Mouse (Mus musculus) lung, postnatal 0 days (tissue): ENCODE measurements around the gene Neurl1b.

ENCODE experiments used
- CTCF ChIP-seq: IDR thresholded peaks from 2 replicates; pipeline ENCODE4 v1.5.1; 2016; ENCODE audit warnings: antibody characterized with exemption, mild to moderate bottlenecking
- EP300 ChIP-seq: IDR thresholded peaks from 2 replicates; pipeline ENCODE4 v1.6.1; 2016; ENCODE audit warnings: antibody characterized with exemption, mild to moderate bottlenecking, control low read depth

GRCm38 (mm10) chr17:26412967-26413366 lies 1.7 kb upstream of the Neurl1b start:
- TF ChIP-seq CTCF (no peak), EP300 (no peak)
